Mouse (Mus musculus): ENCODE data around the gene Vsig1. TPM values are rescaled to one million over a fixed set of nuclear protein-coding genes. Genes with fewer than 3 reads are reported as not detected.

The Vsig1 gene
- polyA plus RNA-seq (2015; fragmentation: Nextera tagmentation; extraction: Ambion mirVana) = 119 and 131 TPM in 2 replicates

DNA sequence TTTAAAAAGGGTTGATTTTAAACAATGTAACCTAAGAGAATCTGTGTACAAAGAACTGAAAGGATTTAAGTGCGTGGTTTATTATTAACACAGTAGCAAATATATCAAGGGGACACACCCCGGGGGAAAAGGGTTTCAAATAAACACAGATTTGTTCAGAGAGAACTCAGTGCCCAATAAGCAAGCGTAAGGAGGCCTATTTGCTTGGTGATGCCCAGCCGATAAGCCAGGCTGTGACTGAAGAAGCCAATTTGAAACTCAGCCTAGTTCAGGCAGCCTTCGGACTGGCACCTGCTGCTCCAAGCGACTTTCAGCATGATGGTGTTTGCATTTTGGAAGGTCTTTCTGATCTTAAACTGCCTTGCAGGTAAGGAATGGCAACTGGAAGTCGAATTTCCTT, at the start of gene Vsig1:
Vsig1 (plus strand) TSS at position 249 of the 400 bp plus-strand sequence.
- peak; percentile 86 for ATAC-seq (ENCODE audit: low FRiP score, low TSS enrichment)
- 53% methylated on average over 7 of the region's 7 CpGs for WGBS

DNA sequence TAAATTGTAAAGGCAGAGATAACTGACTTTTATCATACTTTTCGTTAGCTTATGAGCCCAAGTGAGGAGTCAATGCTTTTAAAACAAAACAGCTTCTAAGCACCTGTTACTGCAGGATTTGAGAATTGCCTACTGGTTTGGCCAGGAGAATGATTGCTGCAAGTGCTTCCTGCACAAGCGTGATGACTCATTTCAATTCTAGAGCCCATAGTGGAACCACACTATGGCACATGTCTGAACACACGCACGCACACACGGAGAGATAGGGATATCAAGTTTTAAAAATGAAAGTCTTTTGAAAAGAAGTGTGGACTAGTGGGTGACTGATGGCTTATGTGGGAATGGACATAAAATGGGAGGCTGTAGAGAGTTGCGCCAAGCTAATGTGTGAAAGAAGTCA, 44.6 kb upstream of the Vsig1 start:
- WGBS = 88% methylated on average over 6 of the region's 6 CpGs
- TF ChIP-seq EP300 (optimal IDR thresholded peaks at IDR 0.05) (no peak), CTCF (IDR thresholded peaks at IDR 0.05; ENCODE audit: low read depth) (no peak)

More for the DNA sequence above, at the start of gene Vsig1:
- no peaks in the 10 kb centered on the region for H3K27me3 ChIP-seq (ENCODE audit: control insufficient read depth, insufficient read depth, low read length)
- no peaks in the 10 kb centered on the region for H3K36me3 ChIP-seq (ENCODE audit: control insufficient read depth, insufficient read depth, low read length)
- no peak within 1 kb of the TSS for H3K4me2 ChIP-seq (replicated peaks; ENCODE audit: low read depth)
- 0 out of 2 replicates have a peak within 1 kb of the TSS, but pooled peaks have one; percentile 1 for H3K27ac ChIP-seq (replicated peaks)
- no peak within 1 kb of the TSS for H3K9ac ChIP-seq (ENCODE audit: low read length)
- DNase-seq (ENCODE audit: low spot score) = peak; percentile 62
- H3K4me1 ChIP-seq (replicated peaks; ENCODE audit: control insufficient read depth, insufficient read depth) = no peaks in the 10 kb centered on the region
- TF ChIP-seq CTCF (IDR thresholded peaks at IDR 0.05; ENCODE audit: low read depth) (no peak), EP300 (optimal IDR thresholded peaks at IDR 0.05) (no peak)
- H3K9me3 ChIP-seq (ENCODE audit: control insufficient read depth, low read length) = no peaks in the 10 kb centered on the region
- peak within 1 kb of the TSS; percentile 5; the same call in 1 of the 2 replicates for H3K4me3 ChIP-seq (ENCODE audit: low read depth, low read length)

DNA sequence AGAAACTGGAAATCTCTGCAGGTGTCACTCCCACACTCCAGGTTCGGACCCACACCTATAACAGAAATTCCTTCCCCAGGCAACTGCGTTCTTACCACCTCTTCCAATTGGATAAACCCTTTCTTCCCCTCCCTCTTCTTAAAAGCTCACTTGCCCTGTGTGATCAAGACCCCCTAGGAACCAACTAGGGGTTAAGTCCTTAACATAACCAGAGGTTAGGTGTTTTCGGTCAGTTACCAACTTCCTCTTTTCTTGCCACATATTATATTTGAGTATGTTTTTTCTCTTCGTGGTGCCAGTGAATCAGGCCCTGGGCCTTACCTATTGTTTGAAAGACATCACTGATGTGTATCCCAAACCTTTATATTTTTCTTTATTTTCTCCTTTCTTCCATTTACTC, 44.0 kb upstream of the Vsig1 start:
- ATAC-seq (ENCODE audit: low FRiP score, low TSS enrichment) (no peak), DNase-seq (ENCODE audit: low spot score) (no peak)
- H3K4me3 ChIP-seq (ENCODE audit: low read depth, low read length) = no peak overlapping the region
- H3K27ac ChIP-seq (replicated peaks) = no peak overlapping the region
- 81% methylated on average over 4 of the region's 4 CpGs for WGBS
- no peak overlapping the region for H3K4me2 ChIP-seq (replicated peaks; ENCODE audit: low read depth)
- H3K4me1 ChIP-seq (replicated peaks; ENCODE audit: control insufficient read depth, insufficient read depth) = no peaks in the 10 kb centered on the region
- H3K9ac ChIP-seq (ENCODE audit: low read length) = no peak overlapping the region
- no peaks in the 10 kb centered on the region for H3K36me3 ChIP-seq (ENCODE audit: control insufficient read depth, insufficient read depth, low read length)
- TF ChIP-seq CTCF (IDR thresholded peaks at IDR 0.05; ENCODE audit: low read depth) (no peak), EP300 (optimal IDR thresholded peaks at IDR 0.05) (no peak)
- H3K9me3 ChIP-seq (ENCODE audit: control insufficient read depth, low read length) = no peaks in the 10 kb centered on the region
- no peaks in the 10 kb centered on the region for H3K27me3 ChIP-seq (ENCODE audit: control insufficient read depth, insufficient read depth, low read length)

More for the DNA sequence above, 44.6 kb upstream of the Vsig1 start:
- Histone ChIP-seq H3K36me3 (ENCODE audit: control insufficient read depth, insufficient read depth, low read length) (no peaks in the 10 kb centered on the region), H3K27me3 (ENCODE audit: control insufficient read depth, insufficient read depth, low read length) (no peaks in the 10 kb centered on the region), H3K4me2 (replicated peaks; ENCODE audit: low read depth) (no peak overlapping the region), H3K9ac (ENCODE audit: low read length) (no peak overlapping the region), H3K9me3 (ENCODE audit: control insufficient read depth, low read length) (no peaks in the 10 kb centered on the region), H3K4me1 (replicated peaks; ENCODE audit: control insufficient read depth, insufficient read depth) (no peaks in the 10 kb centered on the region), H3K27ac (replicated peaks) (no peak overlapping the region), H3K4me3 (ENCODE audit: low read depth, low read length) (no peak overlapping the region)
- DNase-seq (ENCODE audit: low spot score) = no peak
- ATAC-seq (ENCODE audit: low FRiP score, low TSS enrichment) = no peak

DNA sequence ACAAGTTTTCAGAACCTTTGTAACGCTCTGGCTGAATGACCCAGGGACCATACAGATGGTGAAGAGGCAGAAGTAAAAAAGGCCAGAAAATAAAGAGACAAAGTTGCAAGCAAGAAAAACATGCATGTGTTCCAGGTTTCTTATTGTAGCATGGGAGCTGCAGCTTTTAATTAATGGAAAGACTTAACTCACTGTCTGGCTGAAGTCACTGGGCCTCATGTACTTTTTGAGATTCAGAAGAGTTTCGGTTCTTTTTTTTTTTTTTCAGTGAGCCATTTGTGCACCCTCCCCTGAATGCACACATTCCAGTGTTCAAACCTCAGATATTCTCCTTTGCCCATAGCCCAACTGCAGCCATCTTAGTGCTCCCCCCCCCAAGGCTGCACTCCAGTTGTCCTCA, 20.2 kb upstream of the Vsig1 start:
- Histone ChIP-seq H3K27ac (replicated peaks) (no peak overlapping the region), H3K36me3 (ENCODE audit: control insufficient read depth, insufficient read depth, low read length) (no peaks in the 10 kb centered on the region), H3K9me3 (ENCODE audit: control insufficient read depth, low read length) (no peaks in the 10 kb centered on the region), H3K4me3 (ENCODE audit: low read depth, low read length) (no peak overlapping the region), H3K27me3 (ENCODE audit: control insufficient read depth, insufficient read depth, low read length) (no peaks in the 10 kb centered on the region), H3K4me1 (replicated peaks; ENCODE audit: control insufficient read depth, insufficient read depth) (no peaks in the 10 kb centered on the region), H3K4me2 (replicated peaks; ENCODE audit: low read depth) (no peak overlapping the region), H3K9ac (ENCODE audit: low read length) (no peak overlapping the region)
- no peak for ATAC-seq (ENCODE audit: low FRiP score, low TSS enrichment)
- TF ChIP-seq CTCF (IDR thresholded peaks at IDR 0.05; ENCODE audit: low read depth) (no peak), EP300 (optimal IDR thresholded peaks at IDR 0.05) (no peak)
- WGBS = 90% methylated on average over 2 of the region's 2 CpGs
- no peak for DNase-seq (ENCODE audit: low spot score)

DNA sequence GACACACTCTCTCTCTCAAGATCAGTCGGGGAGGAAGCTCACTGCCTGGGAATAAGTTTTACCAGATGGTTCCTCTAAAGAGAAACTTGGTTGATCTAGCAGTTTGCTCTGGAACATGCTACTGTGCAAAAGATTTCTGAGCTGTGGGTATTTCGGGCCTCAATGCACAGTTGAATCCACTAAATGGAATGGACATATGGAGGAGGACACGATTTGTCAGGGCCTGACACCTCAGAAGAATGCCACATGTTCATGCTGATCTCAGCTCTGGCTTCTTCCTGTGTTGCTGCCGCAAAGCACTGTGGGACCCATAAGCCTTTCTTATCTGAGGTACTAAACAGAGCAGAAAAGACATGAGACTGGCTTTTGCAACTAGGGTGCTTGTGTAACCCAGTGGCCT, 15.6 kb upstream of the Vsig1 start:
- Histone ChIP-seq H3K4me3 (ENCODE audit: low read depth, low read length) (no peak overlapping the region), H3K27ac (replicated peaks) (0 out of 2 replicates have a peak overlapping the region, but pooled peaks have one; percentile 18), H3K9me3 (ENCODE audit: control insufficient read depth, low read length) (no peaks in the 10 kb centered on the region), H3K4me1 (replicated peaks; ENCODE audit: control insufficient read depth, insufficient read depth) (no peaks in the 10 kb centered on the region), H3K36me3 (ENCODE audit: control insufficient read depth, insufficient read depth, low read length) (no peaks in the 10 kb centered on the region), H3K4me2 (replicated peaks; ENCODE audit: low read depth) (no peak overlapping the region), H3K27me3 (ENCODE audit: control insufficient read depth, insufficient read depth, low read length) (no peaks in the 10 kb centered on the region), H3K9ac (ENCODE audit: low read length) (no peak overlapping the region)
- DNase-seq (ENCODE audit: low spot score) (no peak), ATAC-seq (ENCODE audit: low FRiP score, low TSS enrichment) (no peak; the same call in 1 of the 2 replicates)
- WGBS = 68% methylated on average over 4 of the region's 4 CpGs
- TF ChIP-seq CTCF (IDR thresholded peaks at IDR 0.05; ENCODE audit: low read depth) (no peak), EP300 (optimal IDR thresholded peaks at IDR 0.05) (no peak)

DNA sequence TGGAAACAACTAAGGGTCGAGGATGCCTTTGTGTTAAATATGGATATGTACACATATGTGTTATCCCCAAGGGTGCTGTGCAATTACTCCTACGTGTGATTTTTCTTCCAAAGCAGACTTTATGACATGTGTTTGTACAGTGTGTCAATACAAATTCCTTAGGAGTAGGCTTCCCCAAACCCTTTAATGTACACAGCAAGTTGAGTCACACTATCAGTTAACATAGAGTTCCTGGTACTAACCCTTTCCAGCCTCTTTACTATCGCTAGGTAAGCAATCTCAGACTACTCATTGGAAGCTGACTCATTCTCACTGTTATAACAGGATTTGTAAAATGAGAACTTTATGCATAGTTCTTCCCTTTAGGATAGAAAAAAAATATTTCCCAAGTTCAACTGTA, 3.9 kb upstream of the Vsig1 start:
- H3K4me3 ChIP-seq (ENCODE audit: low read depth, low read length) = no peak overlapping the region
- 51% methylated on average over 3 of the region's 3 CpGs for WGBS
- DNase-seq (ENCODE audit: low spot score) = no peak
- H3K9ac ChIP-seq (ENCODE audit: low read length) = no peak overlapping the region
- no peak overlapping the region for H3K27ac ChIP-seq (replicated peaks)
- no peak overlapping the region for H3K4me2 ChIP-seq (replicated peaks; ENCODE audit: low read depth)
- TF ChIP-seq CTCF (IDR thresholded peaks at IDR 0.05; ENCODE audit: low read depth) (no peak), EP300 (optimal IDR thresholded peaks at IDR 0.05) (no peak)
- peak; percentile 96 for ATAC-seq (ENCODE audit: low FRiP score, low TSS enrichment)
- no peaks in the 10 kb centered on the region for H3K36me3 ChIP-seq (ENCODE audit: control insufficient read depth, insufficient read depth, low read length)
- no peaks in the 10 kb centered on the region for H3K9me3 ChIP-seq (ENCODE audit: control insufficient read depth, low read length)
- no peaks in the 10 kb centered on the region for H3K27me3 ChIP-seq (ENCODE audit: control insufficient read depth, insufficient read depth, low read length)
- no peaks in the 10 kb centered on the region for H3K4me1 ChIP-seq (replicated peaks; ENCODE audit: control insufficient read depth, insufficient read depth)
